Mouse (Mus musculus): ENCODE measurements at regions not wholly inside any gene's neighbourhood (a gene's known extent, or its start where the extent isn't known, plus 50 kb on each side); places are given as distances from the start of the nearest gene placed in this dataset.

- no peak overlapping the region for H3K4me3 ChIP-seq (replicated peaks)
- H3K9me3 ChIP-seq, result peaks cover 3% of the 10 kb centered on the region; the same call in 1 of the 2 replicates
- no peaks in the 10 kb centered on the region for H3K36me3 ChIP-seq (replicated peaks; ENCODE audit: low read length)
- H3K4me1 ChIP-seq, result no peaks in the 10 kb centered on the region
- no peaks in the 10 kb centered on the region for H3K27me3 ChIP-seq (replicated peaks)
- TF ChIP-seq FLI1 (IDR thresholded peaks at IDR 0.05; ENCODE audit: low read length) (no peak), GATA1 (IDR thresholded peaks at IDR 0.05; ENCODE audit: borderline replicate concordance, low read length) (no peak)
These were observed 338.0 kb upstream of the Sphkap start for GRCm38 (mm10) chr1:83746036-83746435.

GRCm38 (mm10) chr1:83736428-83737117 lies 328.6 kb upstream of the Sphkap start:
- H3K27me3 ChIP-seq (replicated peaks), result no peaks in the 10 kb centered on the region
- no peaks in the 10 kb centered on the region for H3K36me3 ChIP-seq (replicated peaks; ENCODE audit: low read length)
- H3K9me3 ChIP-seq, result peaks cover 4% of the 10 kb centered on the region; the same call in 1 of the 2 replicates
- no peak overlapping the region for H3K4me3 ChIP-seq (replicated peaks)
- TF ChIP-seq FLI1 (IDR thresholded peaks at IDR 0.05; ENCODE audit: low read length), result no peak
- no peak for TF ChIP-seq GATA1 (IDR thresholded peaks at IDR 0.05; ENCODE audit: borderline replicate concordance, low read length)
- no peaks in the 10 kb centered on the region for H3K4me1 ChIP-seq

- H3K4me3 ChIP-seq (replicated peaks), result no peak overlapping the region
- no peaks in the 10 kb centered on the region for H3K27me3 ChIP-seq (replicated peaks)
- no peaks in the 10 kb centered on the region for H3K4me1 ChIP-seq
- H3K36me3 ChIP-seq (replicated peaks; ENCODE audit: low read length), result no peaks in the 10 kb centered on the region
- no peaks in the 10 kb centered on the region for H3K9me3 ChIP-seq
- TF ChIP-seq GATA1 (IDR thresholded peaks at IDR 0.05; ENCODE audit: borderline replicate concordance, low read length) (no peak), FLI1 (IDR thresholded peaks at IDR 0.05; ENCODE audit: low read length) (no peak)
These were observed 323.7 kb upstream of the Sphkap start for GRCm38 (mm10) chr1:83731682-83732081.

GRCm38 (mm10) chr1:83728810-83729209 lies 320.8 kb upstream of the Sphkap start:
- TF ChIP-seq FLI1 (IDR thresholded peaks at IDR 0.05; ENCODE audit: low read length) (no peak), GATA1 (IDR thresholded peaks at IDR 0.05; ENCODE audit: borderline replicate concordance, low read length) (no peak)
- Histone ChIP-seq H3K36me3 (replicated peaks; ENCODE audit: low read length) (no peaks in the 10 kb centered on the region), H3K27me3 (replicated peaks) (no peaks in the 10 kb centered on the region), H3K4me1 (no peaks in the 10 kb centered on the region), H3K9me3 (no peaks in the 10 kb centered on the region), H3K4me3 (replicated peaks) (no peak overlapping the region)

- no peak overlapping the region for H3K4me3 ChIP-seq (replicated peaks)
- no peaks in the 10 kb centered on the region for H3K36me3 ChIP-seq (replicated peaks; ENCODE audit: low read length)
- no peaks in the 10 kb centered on the region for H3K4me1 ChIP-seq
- H3K9me3 ChIP-seq, result no peaks in the 10 kb centered on the region
- no peaks in the 10 kb centered on the region for H3K27me3 ChIP-seq (replicated peaks)
- TF ChIP-seq GATA1 (IDR thresholded peaks at IDR 0.05; ENCODE audit: borderline replicate concordance, low read length), result no peak
- no peak for TF ChIP-seq FLI1 (IDR thresholded peaks at IDR 0.05; ENCODE audit: low read length)
These were observed 319.9 kb upstream of the Sphkap start for GRCm38 (mm10) chr1:83727938-83728337.

GRCm38 (mm10) chr1:83727215-83727614 lies 319.2 kb upstream of the Sphkap start:
- Histone ChIP-seq H3K9me3 (no peaks in the 10 kb centered on the region), H3K4me3 (replicated peaks) (no peak overlapping the region), H3K36me3 (replicated peaks; ENCODE audit: low read length) (no peaks in the 10 kb centered on the region), H3K4me1 (no peaks in the 10 kb centered on the region), H3K27me3 (replicated peaks) (no peaks in the 10 kb centered on the region)
- TF ChIP-seq GATA1 (IDR thresholded peaks at IDR 0.05; ENCODE audit: borderline replicate concordance, low read length) (no peak), FLI1 (IDR thresholded peaks at IDR 0.05; ENCODE audit: low read length) (no peak)

GRCm38 (mm10) chr1:83723096-83723495 lies 315.1 kb upstream of the Sphkap start:
- Histone ChIP-seq H3K27me3 (replicated peaks) (no peaks in the 10 kb centered on the region), H3K4me1 (no peaks in the 10 kb centered on the region), H3K9me3 (no peaks in the 10 kb centered on the region), H3K36me3 (replicated peaks; ENCODE audit: low read length) (no peaks in the 10 kb centered on the region), H3K4me3 (replicated peaks) (no peak overlapping the region)
- no peak for TF ChIP-seq GATA1 (IDR thresholded peaks at IDR 0.05; ENCODE audit: borderline replicate concordance, low read length)
- no peak for TF ChIP-seq FLI1 (IDR thresholded peaks at IDR 0.05; ENCODE audit: low read length)

GRCm38 (mm10) chr1:83720166-83720565 lies 312.2 kb upstream of the Sphkap start:
- Histone ChIP-seq H3K27me3 (replicated peaks) (no peaks in the 10 kb centered on the region), H3K9me3 (no peaks in the 10 kb centered on the region), H3K4me3 (replicated peaks) (no peak overlapping the region), H3K4me1 (no peaks in the 10 kb centered on the region), H3K36me3 (replicated peaks; ENCODE audit: low read length) (no peaks in the 10 kb centered on the region)
- TF ChIP-seq GATA1 (IDR thresholded peaks at IDR 0.05; ENCODE audit: borderline replicate concordance, low read length) (no peak), FLI1 (IDR thresholded peaks at IDR 0.05; ENCODE audit: low read length) (no peak)

- Histone ChIP-seq H3K4me3 (replicated peaks) (no peak overlapping the region), H3K27me3 (replicated peaks) (no peaks in the 10 kb centered on the region), H3K36me3 (replicated peaks; ENCODE audit: low read length) (no peaks in the 10 kb centered on the region), H3K4me1 (no peaks in the 10 kb centered on the region), H3K9me3 (no peaks in the 10 kb centered on the region)
- TF ChIP-seq GATA1 (IDR thresholded peaks at IDR 0.05; ENCODE audit: borderline replicate concordance, low read length), result no peak
- TF ChIP-seq FLI1 (IDR thresholded peaks at IDR 0.05; ENCODE audit: low read length), result no peak
These were observed 309.1 kb upstream of the Sphkap start for GRCm38 (mm10) chr1:83717056-83717455.

GRCm38 (mm10) chr1:83701696-83702404 lies 293.9 kb upstream of the Sphkap start:
- TF ChIP-seq FLI1 (IDR thresholded peaks at IDR 0.05; ENCODE audit: low read length) (no peak), GATA1 (IDR thresholded peaks at IDR 0.05; ENCODE audit: borderline replicate concordance, low read length) (no peak)
- no peak overlapping the region for H3K4me3 ChIP-seq (replicated peaks)

More at GRCm38 (mm10) chr1:83701696-83702404, 293.9 kb upstream of the Sphkap start:
- Histone ChIP-seq H3K9me3 (0 out of 2 replicates have a peak, but pooled peaks cover 3% of the 10 kb centered on the region), H3K27me3 (replicated peaks) (no peaks in the 10 kb centered on the region), H3K36me3 (replicated peaks; ENCODE audit: low read length) (no peaks in the 10 kb centered on the region), H3K4me1 (no peaks in the 10 kb centered on the region)

All from megakaryocyte, embryonic 14.5 days (primary cell).